Mouse (Mus musculus) midbrain, embryonic 14.5 days (tissue): ENCODE data around the gene Stmn1. TPM values are rescaled to one million over a fixed set of nuclear protein-coding genes. Genes with fewer than 3 reads are reported as not detected.

ENCODE experiments used
- ATAC-seq: fragments of 200-750 bp; cut with Nextera tagmentation; 2 replicates; pipeline ENCODE4 v1.8.0; 2017; ENCODE audit warnings: moderate number of reproducible peaks, moderate library complexity; ENCODE audit not compliant: low FRiP score, low TSS enrichment
- DNase-seq: peaks from one replicate; pipeline ENCODE4 v3.0.0-alpha.2; 2015
- H3K27ac ChIP-seq: fragments of 300-500 bp; sonication (generic); replicated peaks from 2 replicates; pipeline ENCODE4 v1.5.1; 2014; ENCODE audit warnings: mild to moderate bottlenecking, low read depth, low read length, moderate library complexity
- H3K27me3 ChIP-seq: fragments of 300-500 bp; sonication (generic); 2 replicates; pipeline ENCODE4 v1.6.1; 2014; ENCODE audit warnings: low read length, control low read depth, mixed read lengths; ENCODE audit not compliant: control insufficient read depth, insufficient read depth
- H3K36me3 ChIP-seq: fragments of 300-500 bp; sonication (generic); 2 replicates; pipeline ENCODE4 v1.6.1; 2014; ENCODE audit warnings: low read length, control low read depth; ENCODE audit not compliant: control insufficient read depth, insufficient read depth
- H3K4me1 ChIP-seq: fragments of 300-500 bp; sonication (generic); 2 replicates; pipeline ENCODE4 v1.6.1; 2014; ENCODE audit warnings: mild to moderate bottlenecking, antibody characterized with exemption, low read length, control low read depth; ENCODE audit not compliant: control insufficient read depth, insufficient read depth
- H3K4me2 ChIP-seq: fragments of 300-500 bp; sonication (generic); 2 replicates; pipeline ENCODE4 v1.6.1; 2014; ENCODE audit warnings: mild to moderate bottlenecking, low read length, moderate library complexity
- H3K4me3 ChIP-seq: fragments of 300-500 bp; sonication (generic); replicated peaks from 2 replicates; pipeline ENCODE4 v1.5.1; 2014; ENCODE audit warnings: low read depth, low read length
- H3K9ac ChIP-seq: fragments of 300-500 bp; sonication (generic); replicated peaks from 2 replicates; pipeline ENCODE4 v1.6.1; 2014; ENCODE audit warnings: mild to moderate bottlenecking, low read length, moderate library complexity
- H3K9me3 ChIP-seq: fragments of 300-500 bp; sonication (generic); 2 replicates; pipeline ENCODE4 v1.6.1; 2016; ENCODE audit warnings: low read length, control low read depth, mixed read lengths; ENCODE audit not compliant: control insufficient read depth
- WGBS: fragments of 180-500 bp; shearing (Covaris S2); extraction: QIAGEN DNeasy Blood & Tissue Kit; methylation state at CpG from one replicate; pipeline ENCODE4 v1.1.7; 2014; 5-methylcytosine and 5-hydroxymethylcytosine counted together
- polyA plus RNA-seq: library from polyadenylated mRNA; unstranded; fragments of >200 nt; fragmentation: Nextera tagmentation; extraction: Ambion mirVana; gene quantifications from 2 replicates; pipeline ENCODE4 v1.2.1, GENCODE M21; 2014

The Stmn1 gene
- polyA plus RNA-seq, 1 experiment from 2014 or later, result 7,359 TPM

GRCm38 (mm10) chr4:134476899-134477298, 8.8 kb downstream of the Stmn1 start:
- DNase-seq, result no peak
- WGBS, result 89% methylated on average over 8 of the region's 8 CpGs
- H3K36me3 ChIP-seq, result peaks cover 54% of the 10 kb centered on the region
- no peak overlapping the region for H3K9ac ChIP-seq
- no peak for ATAC-seq
- H3K9me3 ChIP-seq, result no peaks in the 10 kb centered on the region
- no peak overlapping the region for H3K4me2 ChIP-seq
- no peaks in the 10 kb centered on the region for H3K27me3 ChIP-seq
- H3K4me3 ChIP-seq, result no peak overlapping the region
- H3K4me1 ChIP-seq, result peaks cover 26% of the 10 kb centered on the region
- peak overlapping the region; percentile 57 for H3K27ac ChIP-seq

GRCm38 (mm10) chr4:134478031-134478430, 9.9 kb downstream of the Stmn1 start:
- H3K4me1 ChIP-seq, result peaks cover 14% of the 10 kb centered on the region
- H3K27me3 ChIP-seq, result no peaks in the 10 kb centered on the region
- H3K4me2 ChIP-seq, result no peak overlapping the region
- DNase-seq (peak; percentile 93), ATAC-seq (peak; percentile 70)
- WGBS, result 5% methylated on average over 9 of the region's 9 CpGs
- H3K4me3 ChIP-seq, result no peak overlapping the region
- peaks cover 42% of the 10 kb centered on the region for H3K36me3 ChIP-seq
- no peak overlapping the region for H3K9ac ChIP-seq
- no peaks in the 10 kb centered on the region for H3K9me3 ChIP-seq
- H3K27ac ChIP-seq, result peak overlapping the region; percentile 57

GRCm38 (mm10) chr4:134479839-134480238, 11.7 kb downstream of the Stmn1 start:
- peaks cover 4% of the 10 kb centered on the region for H3K4me1 ChIP-seq
- no peak for ATAC-seq
- WGBS, result 86% methylated on average over 4 of the region's 4 CpGs
- peaks cover 27% of the 10 kb centered on the region for H3K36me3 ChIP-seq
- H3K9ac ChIP-seq, result no peak overlapping the region
- DNase-seq, result no peak
- no peak overlapping the region for H3K4me2 ChIP-seq
- no peak overlapping the region for H3K4me3 ChIP-seq
- no peaks in the 10 kb centered on the region for H3K9me3 ChIP-seq
- no peaks in the 10 kb centered on the region for H3K27me3 ChIP-seq
- no peak overlapping the region for H3K27ac ChIP-seq

GRCm38 (mm10) chr4:134480864-134481263, 12.7 kb downstream of the Stmn1 start:
- Histone ChIP-seq H3K4me1 (peaks cover 3% of the 10 kb centered on the region), H3K9me3 (no peaks in the 10 kb centered on the region), H3K36me3 (peaks cover 17% of the 10 kb centered on the region), H3K27me3 (no peaks in the 10 kb centered on the region), H3K27ac (no peak overlapping the region), H3K4me3 (no peak overlapping the region), H3K4me2 (no peak overlapping the region), H3K9ac (no peak overlapping the region)
- WGBS, result 22% methylated on average over 6 of the region's 6 CpGs
- ATAC-seq (no peak), DNase-seq (peak; percentile 80)

- DNase-seq, result no peak
- Histone ChIP-seq H3K27me3 (no peaks in the 10 kb centered on the region), H3K4me3 (no peak overlapping the region), H3K9ac (no peak overlapping the region), H3K4me1 (peaks cover 3% of the 10 kb centered on the region), H3K9me3 (no peaks in the 10 kb centered on the region), H3K36me3 (peaks cover 13% of the 10 kb centered on the region), H3K4me2 (no peak overlapping the region), H3K27ac (no peak overlapping the region)
- no peak for ATAC-seq
- 65% methylated on average over 6 of the region's 6 CpGs for WGBS
Observed at GRCm38 (mm10) chr4:134481270-134481669, 13.2 kb downstream of the Stmn1 start.

GRCm38 (mm10) chr4:134482442-134482841, 14.3 kb downstream of the Stmn1 start:
- no peak for DNase-seq
- WGBS, result 81% methylated on average over 8 of the region's 8 CpGs
- peaks cover 1% of the 10 kb centered on the region; the same call in 1 of the 2 replicates for H3K36me3 ChIP-seq
- no peak overlapping the region for H3K4me2 ChIP-seq
- H3K27me3 ChIP-seq, result no peaks in the 10 kb centered on the region
- H3K4me1 ChIP-seq, result peaks cover 3% of the 10 kb centered on the region
- ATAC-seq, result no peak
- H3K9me3 ChIP-seq, result no peaks in the 10 kb centered on the region
- H3K9ac ChIP-seq, result no peak overlapping the region
- no peak overlapping the region for H3K27ac ChIP-seq
- H3K4me3 ChIP-seq, result no peak overlapping the region

GRCm38 (mm10) chr4:134483078-134483688, 15.1 kb downstream of the Stmn1 start:
- Histone ChIP-seq H3K27me3 (no peaks in the 10 kb centered on the region), H3K4me1 (peaks cover 1% of the 10 kb centered on the region), H3K4me2 (no peak overlapping the region), H3K4me3 (no peak overlapping the region), H3K9ac (no peak overlapping the region), H3K27ac (no peak overlapping the region), H3K36me3 (no peaks in the 10 kb centered on the region), H3K9me3 (no peaks in the 10 kb centered on the region)
- ATAC-seq (no peak), DNase-seq (no peak)
- WGBS, result 70% methylated on average over 6 of the region's 6 CpGs

GRCm38 (mm10) chr4:134483696-134484095, 15.6 kb downstream of the Stmn1 start:
- no peaks in the 10 kb centered on the region for H3K36me3 ChIP-seq
- H3K27ac ChIP-seq, result no peak overlapping the region
- H3K9me3 ChIP-seq, result no peaks in the 10 kb centered on the region
- no peak overlapping the region for H3K9ac ChIP-seq
- DNase-seq (peak; percentile 40), ATAC-seq (no peak)
- no peaks in the 10 kb centered on the region for H3K27me3 ChIP-seq
- no peak overlapping the region for H3K4me2 ChIP-seq
- 48% methylated on average over 6 of the region's 6 CpGs for WGBS
- no peaks in the 10 kb centered on the region; the same call in 1 of the 2 replicates for H3K4me1 ChIP-seq
- no peak overlapping the region for H3K4me3 ChIP-seq

GRCm38 (mm10) chr4:134484231-134484630, 16.1 kb downstream of the Stmn1 start:
- H3K4me1 ChIP-seq, result no peaks in the 10 kb centered on the region
- H3K27ac ChIP-seq, result no peak overlapping the region
- H3K9me3 ChIP-seq, result no peaks in the 10 kb centered on the region
- H3K4me2 ChIP-seq, result no peak overlapping the region
- no peak for DNase-seq
- H3K4me3 ChIP-seq, result no peak overlapping the region
- H3K36me3 ChIP-seq, result no peaks in the 10 kb centered on the region
- no peak for ATAC-seq
- WGBS, result 86% methylated on average over 10 of the region's 10 CpGs
- H3K9ac ChIP-seq, result no peak overlapping the region
- no peaks in the 10 kb centered on the region for H3K27me3 ChIP-seq
